Mouse (Mus musculus) lung, postnatal 10 days (tissue): ENCODE results near the gene Eef2.
"Not testable (repeated sequence)": the region's sequence is repeated elsewhere in the genome, so short reads cannot be mapped to it uniquely, and the experiment has no call there.

Experiments
- DNase-seq: peaks from one replicate; pipeline ENCODE4 v3.0.0; 2021

Eef2 gene

DNA sequence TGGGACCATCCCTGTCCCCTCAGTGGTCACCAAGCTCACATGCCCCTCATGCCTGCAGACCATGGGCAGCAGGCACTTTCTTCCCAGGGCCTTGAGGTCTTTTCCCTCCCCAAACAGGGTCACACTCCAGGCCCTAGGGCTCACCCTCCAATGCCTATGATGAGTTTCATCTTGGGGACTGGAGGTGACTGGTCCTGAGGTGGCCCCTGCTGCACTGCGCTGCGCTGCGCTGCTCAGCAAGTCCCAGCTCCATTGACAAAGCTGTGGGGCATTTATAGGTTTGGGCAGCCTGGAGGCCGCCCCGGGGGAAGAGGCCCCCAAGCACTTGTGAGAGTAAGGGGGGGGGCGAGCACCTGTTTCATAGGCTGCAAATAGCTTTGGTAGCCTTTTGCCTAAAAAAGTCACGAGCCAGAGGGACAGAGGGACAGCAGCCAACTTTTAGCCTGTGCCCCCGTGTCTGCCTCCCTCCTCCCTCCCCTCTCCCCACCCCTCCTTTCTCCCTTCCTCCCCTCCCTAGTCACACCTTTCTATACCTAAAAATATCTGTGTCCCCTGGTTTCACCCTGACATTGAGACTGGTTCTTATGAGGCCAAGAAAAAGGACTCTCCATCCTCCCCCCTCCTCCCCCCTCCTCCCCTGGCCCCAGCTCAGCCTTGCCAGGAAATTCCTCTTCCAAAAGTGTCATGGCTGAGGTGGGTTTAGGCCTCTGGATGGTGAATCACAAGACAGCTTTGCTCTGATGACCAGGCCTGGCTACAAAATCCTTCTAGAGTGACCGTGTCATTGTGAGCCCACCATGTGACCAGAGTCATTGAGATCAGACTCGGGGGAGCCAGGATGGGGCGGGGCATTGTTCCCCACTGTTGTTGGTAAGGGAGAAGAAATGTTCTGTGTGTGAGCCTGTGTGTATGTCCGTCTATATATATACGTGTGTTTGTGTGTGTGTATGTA is 25.7 kb downstream of the Eef2 start, which contains the start of gene Nmrk2:
Gene Nmrk2, minus strand, starts transcription at position 245 of the 952 bp plus-strand sequence.
- DNase-seq: no peak

DNA sequence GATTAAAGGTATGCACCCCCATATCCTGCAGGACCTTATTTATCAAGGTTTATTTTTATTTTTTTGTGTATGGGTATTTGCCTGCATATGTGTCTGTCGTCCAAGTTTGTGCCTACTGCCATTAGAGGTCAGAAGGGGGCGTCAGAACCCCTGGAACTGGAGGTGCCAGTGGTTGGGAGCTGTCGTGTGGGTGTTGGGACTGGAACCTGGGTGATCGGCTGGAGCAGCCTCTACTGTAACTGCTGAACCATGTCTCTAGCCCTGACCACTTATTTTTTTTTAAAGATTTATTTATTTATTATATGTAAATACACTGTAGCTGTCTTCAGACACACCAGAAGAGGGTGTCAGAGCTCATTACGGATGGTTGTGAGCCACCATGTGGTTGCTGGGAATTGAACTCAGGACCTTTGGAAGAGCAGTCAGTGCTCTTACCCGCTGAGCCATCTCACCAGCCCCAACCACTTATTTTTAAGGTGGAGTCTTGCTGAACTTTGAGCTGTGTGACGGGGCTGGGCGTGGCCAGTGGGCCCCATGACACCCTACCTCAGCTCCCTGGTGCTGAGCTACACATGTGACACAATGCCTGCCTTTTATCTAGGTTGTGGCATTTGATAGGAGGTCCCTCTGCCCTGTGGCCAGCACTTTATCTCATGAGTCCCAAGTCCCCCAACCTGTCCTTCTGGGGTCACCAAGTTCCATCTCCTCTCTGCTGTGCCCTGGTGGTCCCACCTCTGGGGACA is 26.7 kb downstream of the Eef2 start:
- no peak for DNase-seq

DNA sequence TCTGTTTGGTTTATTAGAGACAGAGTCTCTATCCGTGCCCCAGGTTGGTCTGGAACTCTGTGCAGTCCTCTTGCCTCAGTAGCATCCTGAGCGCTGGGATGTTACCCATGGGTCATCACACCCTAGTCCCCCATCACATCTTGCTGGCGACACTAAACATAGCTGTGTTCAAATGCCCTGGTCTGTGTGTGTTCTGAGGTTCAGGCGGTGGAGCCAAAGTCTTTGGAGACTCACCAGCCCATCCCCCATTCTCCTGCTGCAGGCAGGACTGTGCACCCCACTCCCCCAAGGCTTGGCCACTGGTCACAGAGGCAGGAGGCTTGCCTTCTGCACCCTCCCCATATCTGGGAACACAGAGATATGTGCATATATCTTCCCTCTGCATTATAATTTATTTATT is 27.7 kb downstream of the Eef2 start:
- no peak for DNase-seq

DNA sequence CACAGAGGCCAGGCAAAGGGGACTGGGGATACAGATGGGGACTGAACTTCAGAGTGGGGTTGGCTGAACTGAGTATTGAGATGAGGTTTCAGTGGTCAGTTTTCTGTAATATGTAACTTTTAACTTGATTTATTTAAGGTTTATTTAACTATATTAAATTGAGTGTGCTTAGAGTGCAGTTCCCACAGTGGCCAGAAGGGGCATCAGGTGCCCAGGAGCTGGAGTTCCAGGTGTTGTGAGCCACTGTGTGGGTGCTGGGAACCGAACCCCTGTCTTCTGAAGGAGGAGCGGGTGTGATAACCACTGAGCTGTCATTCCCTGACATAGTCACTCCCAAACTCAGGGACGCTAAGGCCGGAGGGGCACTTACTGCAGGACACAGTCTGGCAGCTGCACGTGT is 33.7 kb downstream of the Eef2 start:
- DNase-seq: no peak

DNA sequence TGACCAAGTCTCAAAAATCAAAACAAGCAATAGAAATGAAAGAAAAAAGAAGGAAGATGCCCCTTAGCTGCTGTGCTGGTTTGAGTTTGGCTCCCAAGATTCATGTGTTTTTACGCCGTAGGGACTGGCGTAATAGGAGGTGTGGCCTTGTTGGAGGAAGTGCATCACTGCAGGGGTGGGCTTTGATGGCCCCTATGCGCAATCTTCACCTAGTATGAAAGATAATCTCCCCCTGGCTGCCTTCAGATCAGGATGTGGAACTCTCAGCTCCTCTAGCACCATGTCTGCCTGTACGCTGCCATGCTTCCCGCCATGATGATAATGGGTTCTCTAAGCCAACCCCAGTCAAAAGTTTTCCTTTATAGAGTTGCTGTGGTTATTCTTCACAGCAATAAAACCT is 39.8 kb downstream of the Eef2 start:
- DNase-seq: no peak

DNA sequence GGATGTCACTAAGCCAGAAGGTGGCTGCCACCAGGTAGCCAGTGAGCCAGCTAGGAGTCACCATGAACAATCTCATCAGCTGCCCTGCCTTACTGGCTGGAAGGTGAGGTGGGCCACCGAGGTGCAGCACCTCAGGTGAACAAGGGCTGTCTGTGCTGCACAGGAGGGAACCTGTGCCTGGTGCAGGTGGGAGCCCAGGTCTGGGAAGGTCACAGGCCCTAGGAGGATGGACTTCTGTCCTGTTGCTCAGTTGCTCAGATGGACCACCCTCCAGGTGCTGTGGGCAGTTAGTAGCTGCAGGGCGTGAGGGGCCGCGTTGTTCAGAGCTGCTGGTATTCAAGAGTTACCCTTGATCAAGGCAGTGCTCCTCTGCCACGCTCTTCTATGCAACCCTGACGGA is 40.4 kb downstream of the Eef2 start:
- no peak for DNase-seq

DNA sequence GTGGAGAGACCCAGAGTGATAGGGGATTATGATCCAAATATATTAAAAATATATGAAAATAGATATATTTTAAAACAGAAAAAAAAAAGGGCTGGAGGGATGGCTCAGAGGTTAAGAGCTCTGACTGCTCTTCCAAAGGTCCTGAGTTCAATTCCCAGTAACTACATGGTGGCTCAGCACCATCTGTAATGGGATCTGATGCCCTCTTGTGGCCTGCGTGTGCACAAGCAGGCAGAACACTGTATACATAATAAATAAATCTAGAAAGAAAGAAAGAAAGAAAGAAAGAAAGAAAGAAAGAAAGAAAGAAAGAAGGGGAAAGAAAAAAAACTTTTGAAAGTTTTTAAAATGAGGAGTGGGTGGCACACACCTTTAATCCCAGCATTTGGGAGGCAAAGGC is 40.8 kb downstream of the Eef2 start:
- peak; percentile 51 for DNase-seq

DNA sequence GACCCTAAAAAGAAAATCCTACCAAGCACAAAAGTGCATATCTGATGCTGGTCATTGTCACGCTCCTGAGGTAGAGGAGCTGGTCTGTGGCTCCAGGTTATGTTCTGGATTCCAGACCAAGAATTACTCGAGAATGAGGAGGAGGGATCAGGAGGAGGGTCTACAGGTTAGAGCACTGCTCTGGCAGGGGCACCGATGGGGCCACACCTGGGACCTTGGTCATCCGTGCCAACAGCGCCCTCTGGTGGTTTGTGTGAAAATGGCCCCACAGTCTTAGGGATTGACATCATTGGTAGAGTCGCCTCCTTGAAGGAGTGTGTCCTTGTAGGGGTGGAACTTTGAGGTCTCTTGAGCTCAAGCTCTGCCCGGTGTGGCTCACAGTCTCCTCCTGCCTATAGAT is 41.5 kb downstream of the Eef2 start:
- DNase-seq: peak; percentile 81

DNA sequence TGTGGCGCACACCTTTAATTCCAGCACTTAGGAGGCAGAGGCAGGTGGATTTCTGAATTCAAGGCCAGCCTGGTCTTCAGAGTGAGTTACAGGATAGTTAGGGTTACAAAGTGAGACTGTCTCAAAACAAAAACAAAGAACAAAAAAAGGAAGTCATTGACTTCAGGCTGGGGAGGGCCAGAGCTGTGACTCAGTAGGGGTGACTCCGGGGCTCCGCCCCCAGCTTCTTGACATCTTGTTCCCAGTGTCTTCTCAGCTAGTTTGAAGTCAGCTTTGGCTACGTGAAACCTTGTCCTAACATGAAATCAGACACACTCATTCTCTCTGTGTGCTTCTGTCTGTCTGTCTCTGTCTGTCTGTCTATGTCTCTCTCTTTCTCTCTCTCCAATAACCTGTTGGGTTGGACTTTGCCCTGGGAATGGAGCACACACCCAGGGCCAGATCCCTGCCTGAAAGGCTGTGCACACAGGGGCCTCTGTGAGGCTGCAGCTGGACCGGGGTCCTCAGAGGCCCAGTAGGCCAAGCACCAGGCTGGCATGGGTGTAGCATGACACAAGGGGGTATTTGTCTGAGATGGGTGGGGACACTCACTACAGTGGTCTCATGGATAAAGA is 45.1 kb downstream of the Eef2 start:
- no peak for DNase-seq

DNA sequence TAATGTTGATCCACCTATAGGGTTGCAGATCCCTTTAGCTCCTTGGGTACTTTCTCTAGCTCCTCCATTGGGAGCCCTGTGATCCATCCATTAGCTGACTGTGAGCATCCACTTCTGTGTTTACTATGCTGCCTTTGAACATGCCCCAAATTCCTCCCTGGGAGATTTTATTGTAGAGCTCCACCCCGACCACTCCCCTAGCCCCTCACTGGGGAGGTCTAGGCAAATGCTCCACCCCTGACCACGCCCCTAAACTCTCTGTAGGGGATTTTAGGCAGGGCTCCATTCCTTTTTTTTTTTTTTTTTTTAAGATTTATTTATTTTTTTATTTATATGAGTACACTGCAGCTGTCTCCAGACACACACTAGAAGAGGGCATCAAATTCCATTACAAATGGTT is 47.3 kb downstream of the Eef2 start:
- DNase-seq: not testable (repeated sequence)

DNA sequence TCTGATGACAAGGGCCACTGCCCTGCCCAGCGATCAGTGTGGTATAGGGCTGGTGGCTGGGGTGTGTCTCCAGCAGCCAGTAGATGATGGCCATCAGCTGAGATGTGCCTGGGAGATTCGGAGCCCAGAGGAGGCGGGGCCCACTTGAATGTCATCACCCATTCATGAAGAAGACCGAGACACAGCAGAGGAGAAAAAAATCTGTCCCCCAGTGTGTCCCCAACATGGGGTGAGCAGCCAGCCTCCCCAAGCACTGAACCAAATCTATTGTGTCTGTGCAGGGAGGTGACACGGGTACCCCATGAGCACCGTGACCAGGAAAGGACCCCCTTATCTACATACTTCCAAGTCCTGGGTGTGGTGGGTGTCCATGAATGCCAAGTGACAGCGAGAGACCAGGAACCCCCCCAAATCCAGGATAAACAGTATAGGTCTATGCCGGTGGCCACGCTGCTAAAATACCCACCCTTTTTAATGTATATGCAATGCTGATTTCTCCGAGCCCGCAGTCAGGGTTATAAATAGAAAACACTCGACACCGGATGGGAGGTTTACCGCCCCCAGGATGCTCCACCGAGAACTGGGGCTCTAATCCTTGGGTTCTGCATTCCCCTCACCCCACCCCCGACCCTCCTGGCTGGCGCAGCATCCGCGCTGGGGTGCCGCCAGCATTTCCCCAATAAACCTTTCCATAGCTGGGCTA is 53.5 kb downstream of the Eef2 start:
- DNase-seq: no peak

DNA sequence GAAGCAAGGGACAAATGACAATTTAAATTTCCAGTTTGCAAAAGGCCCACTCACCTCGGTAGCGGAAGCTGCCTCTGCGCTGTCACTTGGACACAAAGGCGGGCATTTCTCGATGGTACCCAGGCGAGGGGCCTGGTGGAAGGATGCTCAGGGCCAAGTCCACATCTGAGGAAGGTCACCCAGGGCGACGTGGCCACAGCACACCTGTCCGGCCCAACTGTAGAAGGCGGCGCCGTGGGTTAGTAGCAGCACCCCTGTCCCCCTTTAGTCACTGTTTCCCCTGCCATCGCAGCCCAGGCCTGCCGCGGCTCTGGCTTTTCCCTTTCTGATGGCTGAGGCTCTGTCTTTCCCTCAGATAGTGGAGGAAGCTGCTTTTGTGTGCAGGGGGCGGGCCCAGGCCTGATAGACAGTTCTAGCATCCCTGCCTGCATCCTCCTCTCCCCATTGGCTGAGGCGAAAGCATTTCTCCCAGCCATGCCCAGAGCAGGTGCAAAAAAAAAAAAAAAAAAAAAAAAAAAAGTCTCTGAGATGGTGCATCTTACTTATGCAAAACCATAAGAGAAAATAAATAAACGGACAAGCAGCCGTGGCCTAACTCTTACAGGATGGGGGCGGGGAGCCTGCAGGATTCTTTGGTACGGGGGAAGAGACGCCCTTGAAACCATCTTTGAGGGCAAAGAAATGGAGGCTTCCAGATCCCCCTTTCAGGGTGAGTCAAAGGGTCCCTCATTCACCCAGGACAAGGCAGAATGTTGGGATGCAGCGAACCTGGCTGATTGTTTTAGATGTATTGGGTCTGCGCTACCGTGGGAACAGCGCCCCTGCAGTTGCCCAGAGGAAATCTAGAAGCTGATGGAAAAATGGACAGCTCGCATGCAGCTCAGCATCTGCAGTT is 54.3 kb downstream of the Eef2 start, which contains the start of gene Atcay:
Gene Atcay, minus strand, starts transcription at position 396 of the 895 bp plus-strand sequence.
- peak; percentile 36 for DNase-seq

DNA sequence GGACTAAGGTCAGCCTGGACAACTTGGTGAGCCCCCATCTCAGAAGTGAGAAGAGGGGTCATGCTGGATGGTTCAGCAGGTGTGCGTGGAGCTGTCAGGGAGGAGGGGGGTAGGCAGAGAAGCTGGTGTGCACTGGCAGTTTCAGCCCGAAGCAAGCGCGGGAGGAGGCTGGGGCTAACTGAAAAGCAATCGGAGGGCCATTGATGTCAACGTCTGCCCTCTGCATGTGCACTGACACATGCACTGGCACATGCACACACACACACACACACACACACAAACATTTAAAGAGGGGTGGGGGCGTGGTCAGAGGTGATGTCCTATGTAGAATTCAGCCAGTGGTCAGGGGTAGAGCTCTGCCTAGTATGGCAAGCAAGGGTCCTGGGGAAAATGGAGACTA is 55.0 kb downstream of the Eef2 start:
- no peak for DNase-seq
